Mouse (Mus musculus): ENCODE data around the gene Fgd6.

- no peak for TF ChIP-seq POLR2A (IDR thresholded peaks at IDR 0.05; ENCODE audit: control insufficient read depth, low read depth, low read length)
- no peak for TF ChIP-seq CTCF (IDR thresholded peaks at IDR 0.05; ENCODE audit: control insufficient read depth, insufficient read depth, insufficient replicate concordance, low read depth, low read length)
Observed at GRCm38 (mm10) chr10:94134535-94135390, 99.0 kb downstream of the Fgd6 start.

Measured in testis, adult 2 months (tissue).